Comparison of ENCODE assay signal across 33 mouse cellular contexts in genomic region chr4:86764307-86764706, GRCm38 (mm10). TPM values are rescaled to one million over a fixed set of nuclear protein-coding genes. Genes with fewer than 3 reads are reported as not detected.
DNase-seq lines count a peak whose midpoint lies in the region; ATAC-seq and TF ChIP-seq lines count a peak whose summit lies in the region.
"Had no signal": no experiment of that assay in that cellular context is flagged by ENCODE, and none has a peak within 500 bp of the region (broad histone marks: within the 10 kb centered on the region; RNA-seq: fewer than 3 reads in every experiment).

No protein-coding gene starts in this region.

- TF ChIP-seq EP300 in heart, adult 2 months (IDR thresholded peaks at IDR 0.05; ENCODE audit: insufficient read depth, low read depth, low read length) = no peak
- no peak for TF ChIP-seq EP300 in liver, embryonic 14.5 days (IDR thresholded peaks at IDR 0.05; ENCODE audit: low read depth)

- peaks cover 2% of the 10 kb centered on the region; the same call in 1 of the 2 replicates for H3K36me3 ChIP-seq in heart, adult 2 months (ENCODE audit: control insufficient read depth, insufficient read depth, low read length)
- peaks cover 8% of the 10 kb centered on the region; the same call in 1 of the 2 replicates for H3K36me3 ChIP-seq in heart, embryonic 10.5 days
- no peaks in the 10 kb centered on the region for H3K36me3 ChIP-seq in liver, embryonic 14.5 days (replicated peaks; ENCODE audit: control insufficient read depth, insufficient read depth, low read depth)
- H3K36me3 ChIP-seq in heart, embryonic 11.5 days (ENCODE audit: control insufficient read depth, insufficient read depth, low read length) = no peaks in the 10 kb centered on the region
- H3K36me3 ChIP-seq: embryonic facial prominence, embryonic 15.5 days; heart, embryonic 15.5 days; hindbrain, embryonic 12.5 days; limb, embryonic 12.5 days; midbrain, embryonic 15.5 days; neural tube, embryonic 15.5 days had no signal

- intact Hi-C loops in heart, adult 2 months (cut with DNase I) = no loop called here

- no peak overlapping the region for H3K4me3 ChIP-seq in heart, adult 2 months
- no peak overlapping the region for H3K4me3 ChIP-seq in heart, embryonic 10.5 days
- H3K4me3 ChIP-seq in liver, embryonic 14.5 days (ENCODE audit: insufficient read depth in 1 of 2, low read depth in 2 of 2, low read length in 2 of 2) = no peak overlapping the region
- no peak overlapping the region for H3K4me3 ChIP-seq in heart, embryonic 11.5 days (ENCODE audit: low read depth, low read length)
- H3K4me3 ChIP-seq: embryonic facial prominence, embryonic 10.5 days; embryonic facial prominence, embryonic 15.5 days; forebrain, embryonic 13.5 days; heart, embryonic 15.5 days; hindbrain, embryonic 12.5 days; limb, embryonic 12.5 days; midbrain, embryonic 10.5 days; midbrain, embryonic 15.5 days; neural tube, embryonic 15.5 days had no signal

- no peaks in the 10 kb centered on the region for H3K4me1 ChIP-seq in heart, adult 2 months (ENCODE audit: control insufficient read depth, insufficient read depth, low read length)
- no peaks in the 10 kb centered on the region for H3K4me1 ChIP-seq in heart, embryonic 10.5 days
- H3K4me1 ChIP-seq in liver, embryonic 14.5 days (replicated peaks; ENCODE audit: control insufficient read depth in 2 of 2, insufficient read depth in 2 of 2, low read length in 1 of 2) = no peaks in the 10 kb centered on the region
- 0 out of 2 replicates have a peak, but pooled peaks cover 2% of the 10 kb centered on the region for H3K4me1 ChIP-seq in heart, embryonic 11.5 days (ENCODE audit: control insufficient read depth, insufficient read depth, low read length)
- H3K4me1 ChIP-seq: embryonic facial prominence, embryonic 10.5 days; embryonic facial prominence, embryonic 15.5 days; forebrain, embryonic 13.5 days; hindbrain, embryonic 12.5 days; limb, embryonic 12.5 days; midbrain, embryonic 10.5 days; midbrain, embryonic 15.5 days; neural tube, embryonic 15.5 days had no signal

- peaks cover 4% of the 10 kb centered on the region for H3K79me2 ChIP-seq in heart, adult 2 months (replicated peaks; ENCODE audit: control insufficient read depth, insufficient read depth, low read length)

- peaks cover 3% of the 10 kb centered on the region; the same call in 1 of the 2 replicates for H3K9me3 ChIP-seq in heart, embryonic 10.5 days
- no peaks in the 10 kb centered on the region for H3K9me3 ChIP-seq in liver, embryonic 14.5 days (ENCODE audit: control insufficient read depth, low read length)
- no peaks in the 10 kb centered on the region for H3K9me3 ChIP-seq in heart, embryonic 11.5 days (replicated peaks; ENCODE audit: control insufficient read depth, low read length)
- H3K9me3 ChIP-seq: embryonic facial prominence, embryonic 10.5 days; embryonic facial prominence, embryonic 15.5 days; forebrain, embryonic 13.5 days; heart, embryonic 15.5 days; limb, embryonic 12.5 days; midbrain, embryonic 10.5 days; midbrain, embryonic 15.5 days; neural tube, embryonic 15.5 days had no signal

- peak; percentile 44 for TF ChIP-seq CTCF in heart, adult 2 months (IDR thresholded peaks at IDR 0.05)
- TF ChIP-seq CTCF in liver, embryonic 14.5 days (IDR thresholded peaks at IDR 0.05; ENCODE audit: low read depth) = peak; percentile 29; the same call in 1 of the 2 replicates

- H3K9ac ChIP-seq in heart, adult 2 months (ENCODE audit: low read depth, low read length) = no peak overlapping the region
- H3K9ac ChIP-seq in liver, embryonic 14.5 days (replicated peaks) = no peak overlapping the region
- H3K9ac ChIP-seq in heart, embryonic 11.5 days (ENCODE audit: low read depth, low read length) = no peak overlapping the region
- H3K9ac ChIP-seq: embryonic facial prominence, embryonic 15.5 days; forebrain, embryonic 13.5 days; heart, embryonic 15.5 days; hindbrain, embryonic 12.5 days; limb, embryonic 12.5 days; midbrain, embryonic 15.5 days; neural tube, embryonic 15.5 days had no signal

- no peaks in the 10 kb centered on the region for H3K27me3 ChIP-seq in heart, adult 2 months (ENCODE audit: control insufficient read depth, insufficient read depth, low read length)
- no peaks in the 10 kb centered on the region for H3K27me3 ChIP-seq in heart, embryonic 10.5 days (ENCODE audit: insufficient read depth, poor library complexity, severe bottlenecking)
- H3K27me3 ChIP-seq in liver, embryonic 14.5 days (ENCODE audit: control insufficient read depth, insufficient read depth, low read length) = no peaks in the 10 kb centered on the region
- H3K27me3 ChIP-seq in heart, embryonic 11.5 days (ENCODE audit: control insufficient read depth, insufficient read depth, low read length) = no peaks in the 10 kb centered on the region
- H3K27me3 ChIP-seq: embryonic facial prominence, embryonic 15.5 days; forebrain, embryonic 13.5 days; heart, embryonic 15.5 days; hindbrain, embryonic 12.5 days; limb, embryonic 12.5 days; midbrain, embryonic 15.5 days; neural tube, embryonic 15.5 days had no signal

- no peak overlapping the region for H3K4me2 ChIP-seq in liver, embryonic 14.5 days (ENCODE audit: low read depth)
- H3K4me2 ChIP-seq in heart, embryonic 11.5 days = no peak overlapping the region
- H3K4me2 ChIP-seq: embryonic facial prominence, embryonic 15.5 days; forebrain, embryonic 13.5 days; heart, embryonic 15.5 days; hindbrain, embryonic 12.5 days; limb, embryonic 12.5 days; liver, embryonic 11.5 days; midbrain, embryonic 15.5 days; neural tube, embryonic 15.5 days had no signal

- no peak for TF ChIP-seq POLR2A in heart, adult 2 months (IDR thresholded peaks at IDR 0.05; ENCODE audit: insufficient read depth, low read depth, low read length)

- no peak overlapping the region for H3K27ac ChIP-seq in heart, adult 2 months
- no peak overlapping the region for H3K27ac ChIP-seq in heart, embryonic 10.5 days
- H3K27ac ChIP-seq in liver, embryonic 14.5 days = no peak overlapping the region
- H3K27ac ChIP-seq in heart, embryonic 11.5 days (ENCODE audit: low read depth, low read length) = no peak overlapping the region
- H3K27ac ChIP-seq: embryonic facial prominence, embryonic 10.5 days; embryonic facial prominence, embryonic 15.5 days; forebrain, embryonic 13.5 days; heart, embryonic 15.5 days; hindbrain, embryonic 12.5 days; hindbrain, postnatal 0 days; limb, embryonic 12.5 days; midbrain, embryonic 10.5 days; midbrain, embryonic 15.5 days; neural tube, embryonic 15.5 days had no signal

- ATAC-seq in liver, embryonic 14.5 days (ENCODE audit: insufficient read depth) = no peak
- ATAC-seq in heart, embryonic 11.5 days (replicated peaks; ENCODE audit: insufficient number of reproducible peaks, low FRiP score, low TSS enrichment) = no peak
- ATAC-seq: activated CD4-positive, CD25-positive, alpha-beta regulatory T cell, adult 4 months; CD4-positive, CD25-positive, alpha-beta regulatory T cell, adult 4 months; forebrain, embryonic 13.5 days; hindbrain, postnatal 0 days; midbrain, embryonic 15.5 days had no signal

- DNase-seq in heart, adult 2 months = no peak
- no peak for DNase-seq in heart, embryonic 10.5 days (ENCODE audit: low spot score)
- DNase-seq in liver, embryonic 14.5 days (ENCODE audit: low read depth in 3 of 3, low spot score in 3 of 3) = no peak
- DNase-seq in liver (no peak), ES-CJ7 (ENCODE audit: low read depth, low spot score) (peak; percentile 38), ZHBTc4 (ENCODE audit: low read depth, low spot score) (peak; percentile 42)
- DNase-seq in adrenal gland, postnatal 14 days = no peak
- DNase-seq: adrenal gland, adult 2 months; cerebellum, adult 2 months; cerebellum, postnatal 14 days; kidney, adult 11 months; kidney, postnatal 36 days; lung, adult 2 months; lung, postnatal 14 days; retina, postnatal 1 day; right cerebral cortex, postnatal 25 days; spleen, adult 18-20 months; thymus, adult 2 months; thymus, postnatal 4 days had no signal

RNA-seq across cellular contexts. Expression of gene Dennd4c, which starts 16.0 kb away (rescaled TPM):
- total RNA-seq in heart, adult 2 months (2021) = 10 to 100 TPM; 36.0 to 36.3 TPM
- polyA plus RNA-seq in heart, adult 2 months (2012; rRNA removed) = 7.1 and 12.4 TPM in 2 replicates
- polyA plus RNA-seq in heart, embryonic 10.5 days (2016; fragmentation: Nextera tagmentation; extraction: Ambion mirVana) = 4.6 and 6.7 TPM in 2 replicates
- polyA plus RNA-seq in liver, embryonic 14.5 days (2012; rRNA removed) = 2.0 and 2.7 TPM in 2 replicates
- 2.1 and 2.4 TPM in 2 replicates for polyA plus RNA-seq in liver, embryonic 14.5 days (2014; fragmentation: Nextera tagmentation; extraction: Ambion mirVana)
- total RNA-seq in adrenal gland, postnatal 14 days (2021) = 38.8 and 49.0 TPM in 2 replicates
- polyA plus RNA-seq in heart, embryonic 11.5 days (2014; fragmentation: Nextera tagmentation; extraction: Ambion mirVana) = 5.5 and 8.3 TPM in 2 replicates

Comparison
In these comparisons a context has a peak if more than half of its experiments do, and no peak if none do; other contexts are left out.
1. DNase-seq: peak in ES-CJ7 (single experiment) and ZHBTc4 (single experiment); none in heart, adult 2 months (0 of 2), heart, embryonic 10.5 days (single experiment), liver, embryonic 14.5 days (0 of 3), liver (single experiment) and adrenal gland, postnatal 14 days (single experiment).